Mouse (Mus musculus): Measurements from ENCODE around the gene Cabp2.
"Not testable (repeated sequence)": the region's sequence is repeated elsewhere in the genome, so short reads cannot be mapped to it uniquely, and the experiment has no call there.

Cabp2 gene

GRCm38 (mm10) chr19:4055947-4056693 lies 25.3 kb upstream of the Cabp2 start:
- DNase-seq (ENCODE audit: low spot score in 2 of 2) = no peak

- DNase-seq (ENCODE audit: low spot score in 2 of 2) = no peak
These were observed 24.7 kb upstream of the Cabp2 start for GRCm38 (mm10) chr19:4056727-4057126.

DNA sequence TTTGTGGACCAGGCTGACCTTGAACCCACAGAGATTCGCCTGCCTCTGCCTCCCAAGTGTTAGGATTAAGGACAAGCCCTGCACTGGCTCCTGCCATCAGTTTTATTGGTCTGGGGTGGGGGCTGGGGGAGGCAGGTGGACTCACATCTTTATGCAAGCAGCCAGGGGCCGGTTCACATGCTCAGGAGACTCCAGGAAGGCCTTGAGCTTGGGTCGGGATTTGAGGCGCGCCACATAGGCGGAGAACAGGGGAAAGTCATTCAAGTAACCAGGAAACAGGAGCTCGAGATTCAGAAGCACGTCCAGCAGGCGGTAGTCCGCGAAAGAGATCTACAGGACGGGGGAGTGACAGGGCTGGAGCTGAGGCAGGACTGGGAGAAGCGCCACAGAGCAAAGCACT lies 24.0 kb upstream of the Cabp2 start:
- DNase-seq (ENCODE audit: low spot score in 2 of 2) = no peak

DNA sequence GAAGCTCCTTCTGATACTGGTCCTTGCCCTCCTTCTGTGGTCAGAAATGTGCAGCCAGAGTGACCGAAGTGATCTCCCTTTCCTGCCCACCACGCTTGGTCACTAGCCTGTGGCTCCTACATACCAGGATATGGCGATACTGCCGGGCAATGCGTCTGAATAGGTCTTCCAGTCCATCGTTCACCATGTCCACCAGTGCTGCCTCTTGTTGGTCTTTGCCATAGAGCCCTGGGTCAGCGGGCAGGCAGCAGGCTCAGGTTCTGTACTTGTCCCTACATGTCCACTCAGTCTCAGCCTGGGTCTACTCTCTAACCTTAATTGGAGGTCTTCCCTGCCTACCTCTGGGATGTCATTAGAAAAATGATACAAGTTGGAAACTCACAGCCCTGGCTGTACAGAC lies 23.4 kb upstream of the Cabp2 start:
- DNase-seq (ENCODE audit: low spot score in 2 of 2) = no peak

- no peak for DNase-seq (ENCODE audit: low spot score in 2 of 2)
These were observed 22.8 kb upstream of the Cabp2 start for GRCm38 (mm10) chr19:4058581-4058980.

DNA sequence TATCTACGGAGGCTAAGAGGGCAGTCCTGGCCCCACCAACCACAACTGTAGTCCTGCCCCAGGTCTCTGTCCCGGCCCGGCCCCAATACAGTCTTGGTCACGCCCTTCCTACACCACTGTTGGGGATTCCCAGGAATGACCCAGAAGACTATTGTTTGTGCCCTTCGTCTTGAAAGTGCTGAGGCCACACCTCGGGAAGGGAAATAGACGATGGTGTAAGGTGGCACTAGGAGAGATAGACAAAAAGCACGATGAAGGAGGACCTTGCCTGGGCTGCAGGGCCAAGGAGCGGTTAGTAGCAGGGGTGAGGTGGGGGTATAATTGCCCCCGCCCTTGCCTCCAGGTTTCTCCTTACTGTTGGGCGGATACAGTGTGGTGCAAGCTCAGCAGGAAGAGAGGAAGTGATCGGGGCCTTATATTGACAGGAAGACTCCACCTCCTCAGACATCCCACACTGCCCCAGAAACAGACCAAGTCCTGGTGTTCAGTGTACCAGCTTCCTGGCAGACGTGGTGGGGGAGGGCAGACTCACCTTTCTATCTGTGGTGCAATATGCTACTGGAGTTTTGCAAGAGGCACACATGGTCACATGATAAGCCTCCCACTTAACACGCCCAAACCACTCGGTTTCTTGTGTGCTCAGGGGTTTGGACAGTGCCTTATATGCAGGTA lies 22.2 kb upstream of the Cabp2 start, which contains the start of gene Gstp3:
Gene Gstp3, minus strand, starts transcription at position 501 of the 672 bp plus-strand sequence.
- DNase-seq (ENCODE audit: low spot score in 2 of 2) = no peak

DNA sequence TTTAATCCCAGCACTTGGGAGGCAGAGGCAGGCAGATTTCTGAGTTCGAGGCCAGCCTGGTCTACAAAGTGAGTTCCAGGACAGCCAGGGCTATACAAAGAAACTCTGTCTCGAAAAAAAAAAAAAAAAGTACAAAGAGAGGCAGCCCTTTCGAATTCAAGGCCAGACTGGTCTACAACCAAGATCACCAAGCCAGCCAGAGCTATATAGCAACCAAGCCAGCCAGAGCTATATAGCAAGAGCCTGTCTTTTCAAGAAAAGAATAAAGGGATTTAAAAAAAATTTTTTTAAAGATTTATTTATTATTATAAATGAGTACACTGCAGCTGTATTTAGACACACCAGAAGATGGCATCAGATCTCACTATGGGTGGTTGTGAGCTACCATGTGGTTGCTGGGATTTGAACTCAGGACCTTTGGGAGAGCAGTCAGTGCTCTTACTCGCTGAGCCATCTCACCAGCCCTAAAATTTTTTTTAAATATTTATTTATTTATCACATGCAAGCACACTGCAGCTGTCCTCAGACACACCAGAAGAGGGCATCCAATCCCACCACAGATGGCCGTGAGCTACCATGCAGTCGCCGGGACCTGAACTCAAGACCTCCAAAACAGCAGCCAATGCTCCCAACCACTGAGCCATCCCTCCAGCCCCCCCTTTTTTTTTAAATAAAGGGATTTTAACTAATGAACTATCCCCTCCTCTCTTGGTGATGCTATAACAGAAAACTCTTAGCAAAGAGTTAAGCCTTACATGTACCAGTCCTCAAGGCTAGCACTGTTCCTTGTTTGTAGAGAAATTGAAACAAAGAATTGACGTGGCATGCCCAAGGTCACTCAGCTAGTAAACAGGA lies 21.1 kb upstream of the Cabp2 start:
- DNase-seq (ENCODE audit: low spot score in 2 of 2) = not testable (repeated sequence)

DNA sequence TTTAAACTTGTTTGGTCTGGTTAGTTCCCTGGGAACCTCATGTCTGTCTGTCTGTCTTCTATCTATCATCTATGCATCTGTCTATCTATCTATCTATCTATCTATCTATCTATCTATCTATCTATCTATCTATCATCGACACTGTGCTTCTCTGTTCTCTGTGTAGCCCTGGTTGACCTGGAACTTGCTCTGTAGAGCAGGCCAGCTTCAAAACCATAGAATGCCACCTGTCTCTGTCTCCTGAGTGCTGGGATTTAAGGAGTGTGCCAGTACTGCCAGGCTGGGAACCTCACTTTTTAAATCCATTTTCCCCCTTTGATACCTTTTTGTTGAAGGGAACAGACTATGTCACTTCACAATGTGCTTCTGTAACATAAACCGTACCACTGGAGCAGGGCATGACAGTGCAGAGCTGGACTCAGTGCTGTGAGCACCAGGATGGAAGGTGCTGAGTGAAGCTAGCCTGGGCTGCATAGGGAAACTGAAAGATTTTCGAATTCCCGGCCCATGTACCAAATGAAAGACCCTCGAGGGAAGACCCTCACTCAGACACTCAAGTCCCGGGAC lies 20.4 kb upstream of the Cabp2 start:
- no peak for DNase-seq (ENCODE audit: low spot score in 2 of 2)

- not testable (repeated sequence) for DNase-seq (ENCODE audit: low spot score in 2 of 2)
These were observed 18.0 kb upstream of the Cabp2 start for GRCm38 (mm10) chr19:4063357-4063756.

DNA sequence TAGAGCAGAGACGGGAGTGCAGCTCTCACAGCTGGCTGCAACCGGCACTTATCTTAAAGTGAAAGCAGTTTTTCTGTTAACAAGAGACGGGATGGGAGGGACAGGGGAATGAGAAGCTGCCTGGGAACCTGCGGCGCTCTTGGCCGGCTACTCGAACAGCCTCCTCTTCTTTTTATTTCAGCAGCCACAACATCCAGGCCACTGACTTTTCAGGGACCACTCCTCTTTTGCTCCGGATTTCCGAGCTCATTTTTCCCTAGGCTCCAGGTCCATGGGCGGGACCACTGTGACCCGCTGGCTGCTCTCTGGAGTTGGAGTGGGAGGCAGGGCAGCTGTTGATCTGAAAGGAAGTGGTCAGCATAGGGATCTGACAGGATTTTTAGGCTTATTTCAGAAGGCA lies 16.9 kb upstream of the Cabp2 start:
- not testable (repeated sequence) for DNase-seq (ENCODE audit: low spot score in 2 of 2)

DNA sequence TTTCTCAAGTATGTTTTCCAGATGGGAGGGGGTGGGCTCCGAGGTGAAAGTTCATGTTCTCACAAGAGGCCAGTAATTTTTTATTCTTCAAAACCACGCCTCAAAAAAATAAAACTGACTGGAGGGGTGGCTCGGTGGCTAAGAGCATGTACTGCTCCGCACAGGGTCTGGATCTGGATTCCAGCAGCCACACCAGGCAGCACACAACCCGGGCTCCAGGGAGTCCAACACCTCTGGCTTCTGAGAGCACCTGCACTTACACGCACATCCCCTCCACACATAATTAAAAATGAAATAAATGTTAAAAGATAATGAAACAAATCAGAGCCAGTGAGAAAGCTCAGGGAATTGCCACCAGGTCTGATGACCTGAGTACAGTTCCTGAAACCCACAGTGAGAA lies 15.1 kb upstream of the Cabp2 start:
- no peak for DNase-seq (ENCODE audit: low spot score in 2 of 2)

- DNase-seq (ENCODE audit: low spot score in 2 of 2) = no peak
These were observed 14.5 kb upstream of the Cabp2 start for GRCm38 (mm10) chr19:4066877-4067276.

- DNase-seq (ENCODE audit: low spot score in 2 of 2) = not testable (repeated sequence)
These were observed 13.1 kb upstream of the Cabp2 start for GRCm38 (mm10) chr19:4068242-4068641.

- no peak for DNase-seq (ENCODE audit: low spot score in 2 of 2)
These were observed 12.5 kb upstream of the Cabp2 start for GRCm38 (mm10) chr19:4068717-4069410.

DNA sequence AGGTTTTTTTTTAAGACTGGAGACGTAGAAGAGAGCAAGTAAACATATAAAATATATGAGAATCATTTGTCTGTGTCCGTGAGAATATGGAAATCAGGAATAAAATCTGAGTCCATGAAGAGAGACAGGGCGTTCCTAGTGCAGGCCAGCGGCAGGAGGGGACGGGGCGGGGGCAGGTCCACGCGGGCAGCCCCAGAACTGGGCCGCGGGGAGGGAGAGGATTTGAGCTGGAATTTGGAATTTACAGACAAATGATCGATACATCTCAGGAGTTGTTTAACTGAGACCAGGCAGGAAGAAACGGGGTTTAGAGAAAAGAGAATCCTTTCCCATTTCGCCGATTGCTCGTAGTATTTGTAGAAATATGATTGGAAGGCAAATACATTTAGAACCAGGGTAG lies 11.1 kb upstream of the Cabp2 start:
- DNase-seq (ENCODE audit: low spot score in 2 of 2) = no peak

GRCm38 (mm10) chr19:4070756-4071155 lies 10.6 kb upstream of the Cabp2 start:
- DNase-seq (ENCODE audit: low spot score in 2 of 2) = no peak

- DNase-seq (ENCODE audit: low spot score in 2 of 2) = no peak
These were observed 10.0 kb upstream of the Cabp2 start for GRCm38 (mm10) chr19:4071406-4071805.

GRCm38 (mm10) chr19:4072706-4073424 lies 8.5 kb upstream of the Cabp2 start:
- DNase-seq (ENCODE audit: low spot score in 2 of 2) = no peak

GRCm38 (mm10) chr19:4075531-4075930 lies 5.8 kb upstream of the Cabp2 start:
- DNase-seq (ENCODE audit: low spot score in 2 of 2) = no peak

DNA sequence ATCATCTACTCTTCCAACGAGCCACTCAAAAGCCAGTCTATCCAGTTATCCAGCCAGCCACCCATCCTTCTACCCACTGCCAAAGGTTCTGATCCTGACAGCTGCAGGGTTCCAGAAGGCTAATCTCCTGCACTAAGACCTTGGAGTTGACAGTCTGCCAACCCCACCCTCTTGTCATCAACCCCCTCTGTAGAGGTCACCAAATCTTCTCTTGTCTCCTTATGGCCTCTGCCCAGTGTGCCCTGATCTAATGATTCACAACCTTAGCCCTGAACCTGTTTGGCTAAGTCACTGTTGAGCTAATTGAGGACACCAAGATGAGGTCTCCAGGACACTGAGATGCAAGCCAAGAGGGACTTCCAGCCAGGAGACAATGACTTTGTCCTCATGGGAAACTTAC lies 1.8 kb upstream of the Cabp2 start:
- no peak for DNase-seq (ENCODE audit: low spot score in 2 of 2)

GRCm38 (mm10) chr19:4080511-4081009 lies 818 bp upstream of the Cabp2 start:
- DNase-seq (ENCODE audit: low spot score in 2 of 2) = no peak
